Mouse (Mus musculus): ENCODE results near the gene Kncn.

Gene Kncn

DNA sequence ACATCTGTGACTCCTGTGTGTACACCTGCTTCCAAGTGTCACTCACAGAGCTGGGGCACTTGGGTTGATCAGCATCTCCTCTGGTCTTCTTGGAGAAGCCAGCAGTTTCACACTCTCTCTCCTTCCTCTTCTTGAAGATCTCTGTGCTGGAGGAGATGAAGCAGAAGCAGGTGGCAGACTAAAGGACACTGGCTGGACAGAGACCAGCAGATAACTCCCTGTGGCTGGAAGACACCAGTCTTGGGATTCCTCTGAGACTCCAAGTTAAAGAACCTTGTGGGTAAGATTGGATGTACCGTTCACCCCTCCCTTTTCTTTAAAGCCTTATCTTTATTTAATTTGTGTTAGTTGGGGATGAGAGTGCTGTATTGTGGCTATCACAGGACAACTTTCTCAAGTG, 36.1 kb upstream of the Kncn start:
- H3K36me3 ChIP-seq (ENCODE audit: insufficient read depth, low read length), result peaks cover 50% of the 10 kb centered on the region
- no peaks in the 10 kb centered on the region for H3K4me1 ChIP-seq (replicated peaks; ENCODE audit: low read depth, low read length)
- no peaks in the 10 kb centered on the region for H3K9me3 ChIP-seq (ENCODE audit: low read length)
- H3K4me3 ChIP-seq (replicated peaks; ENCODE audit: low read length), result no peak overlapping the region
- no peak for TF ChIP-seq NANOG (IDR thresholded peaks at IDR 0.05; ENCODE audit: borderline replicate concordance, low read length)
- TF ChIP-seq CTCF (conservative IDR thresholded peaks at IDR 0.05; ENCODE audit: low read length), result no peak
- no peak for TF ChIP-seq POU5F1 (IDR thresholded peaks at IDR 0.05; ENCODE audit: borderline replicate concordance, low read length)
- H3K27me3 ChIP-seq (ENCODE audit: insufficient read depth, low read length), result no peaks in the 10 kb centered on the region

DNA sequence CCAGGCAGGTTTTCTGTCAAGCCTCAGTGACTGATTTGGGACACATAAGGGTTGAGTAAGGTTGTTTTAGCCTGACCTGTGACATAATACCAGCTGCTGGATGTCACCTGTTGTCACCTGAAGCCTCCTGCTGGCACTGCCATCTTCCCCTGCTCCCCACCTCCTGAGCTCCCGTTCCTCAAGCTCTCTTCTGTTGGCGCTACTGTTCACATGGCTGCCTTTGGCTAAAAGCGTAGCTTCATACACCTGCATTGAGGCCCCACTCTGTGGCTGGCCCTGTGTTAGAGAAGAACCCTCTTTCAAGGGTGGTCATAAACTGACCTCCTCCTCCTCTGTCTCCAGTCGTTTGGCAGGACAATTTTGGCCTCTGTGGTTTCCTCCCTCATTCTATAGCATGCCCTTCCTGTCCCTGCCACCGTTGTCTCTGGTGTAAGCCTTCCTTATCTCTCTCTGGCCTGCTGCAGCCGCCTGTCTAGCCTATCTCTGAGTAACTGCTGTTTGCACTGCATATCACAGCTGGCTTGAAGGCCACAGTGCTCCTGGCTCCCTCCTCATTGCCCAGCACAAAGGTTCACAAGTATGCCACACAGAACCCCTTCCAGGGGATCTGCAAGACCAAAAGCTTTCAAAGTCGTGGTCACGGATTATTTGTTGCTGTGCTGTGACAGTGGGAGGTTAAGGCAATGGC, 35.1 kb upstream of the Kncn start:
- H3K4me3 ChIP-seq (replicated peaks; ENCODE audit: low read length), result no peak overlapping the region
- no peaks in the 10 kb centered on the region for H3K4me1 ChIP-seq (replicated peaks; ENCODE audit: low read depth, low read length)
- no peak for TF ChIP-seq POU5F1 (IDR thresholded peaks at IDR 0.05; ENCODE audit: borderline replicate concordance, low read length)
- TF ChIP-seq NANOG (IDR thresholded peaks at IDR 0.05; ENCODE audit: borderline replicate concordance, low read length), result no peak
- TF ChIP-seq CTCF (conservative IDR thresholded peaks at IDR 0.05; ENCODE audit: low read length), result no peak
- H3K36me3 ChIP-seq (ENCODE audit: insufficient read depth, low read length), result peaks cover 53% of the 10 kb centered on the region
- H3K9me3 ChIP-seq (ENCODE audit: low read length), result no peaks in the 10 kb centered on the region
- H3K27me3 ChIP-seq (ENCODE audit: insufficient read depth, low read length), result no peaks in the 10 kb centered on the region

DNA sequence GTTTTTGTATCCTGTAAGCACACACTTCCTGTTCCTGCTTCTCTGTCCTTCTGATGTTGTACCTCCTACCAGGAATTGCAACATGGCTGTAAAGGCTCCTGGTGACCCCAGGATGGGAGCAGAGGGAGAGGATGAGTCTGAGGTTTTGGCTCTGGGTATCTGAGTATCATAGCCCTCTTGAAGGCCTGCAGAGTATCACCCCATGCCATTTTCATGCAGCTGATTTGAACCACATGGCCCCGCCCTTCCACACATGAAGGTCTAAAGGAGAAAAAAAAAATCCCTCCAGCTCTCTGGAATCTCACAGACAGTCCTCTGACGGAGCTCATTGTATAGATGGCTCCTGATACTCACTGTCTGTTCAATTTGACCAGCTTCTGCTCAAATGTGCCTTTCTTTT, 34.1 kb upstream of the Kncn start:
- Histone ChIP-seq H3K4me1 (replicated peaks; ENCODE audit: low read depth, low read length) (no peaks in the 10 kb centered on the region), H3K4me3 (replicated peaks; ENCODE audit: low read length) (no peak overlapping the region), H3K9me3 (ENCODE audit: low read length) (no peaks in the 10 kb centered on the region), H3K36me3 (ENCODE audit: insufficient read depth, low read length) (peaks cover 62% of the 10 kb centered on the region), H3K27me3 (ENCODE audit: insufficient read depth, low read length) (no peaks in the 10 kb centered on the region)
- no peak for TF ChIP-seq POU5F1 (IDR thresholded peaks at IDR 0.05; ENCODE audit: borderline replicate concordance, low read length)
- no peak for TF ChIP-seq NANOG (IDR thresholded peaks at IDR 0.05; ENCODE audit: borderline replicate concordance, low read length)

DNA sequence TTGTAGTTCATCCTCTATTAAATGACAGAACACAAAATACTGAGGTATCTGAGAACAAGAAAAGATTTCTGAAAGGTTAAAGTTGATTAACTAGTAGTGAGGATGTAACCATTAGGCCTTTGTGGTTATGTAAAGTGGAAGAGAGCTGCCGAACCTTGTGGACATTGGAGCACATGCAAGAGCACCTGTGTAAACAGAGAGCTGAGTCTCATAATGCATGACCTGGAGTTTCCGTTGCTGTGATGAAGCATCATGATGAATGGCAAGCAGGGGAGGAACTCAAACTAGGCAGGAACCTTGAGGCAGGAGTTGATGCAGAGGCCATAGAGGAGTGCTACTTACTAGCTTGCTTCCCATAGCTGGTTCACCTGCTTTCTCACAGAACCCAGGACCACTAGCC, 33.6 kb upstream of the Kncn start:
- Histone ChIP-seq H3K9me3 (ENCODE audit: low read length) (no peaks in the 10 kb centered on the region), H3K4me1 (replicated peaks; ENCODE audit: low read depth, low read length) (no peaks in the 10 kb centered on the region), H3K4me3 (replicated peaks; ENCODE audit: low read length) (no peak overlapping the region), H3K36me3 (ENCODE audit: insufficient read depth, low read length) (peaks cover 63% of the 10 kb centered on the region), H3K27me3 (ENCODE audit: insufficient read depth, low read length) (no peaks in the 10 kb centered on the region)
- no peak for TF ChIP-seq NANOG (IDR thresholded peaks at IDR 0.05; ENCODE audit: borderline replicate concordance, low read length)
- TF ChIP-seq POU5F1 (IDR thresholded peaks at IDR 0.05; ENCODE audit: borderline replicate concordance, low read length), result no peak
- no peak for TF ChIP-seq CTCF (conservative IDR thresholded peaks at IDR 0.05; ENCODE audit: low read length)

DNA sequence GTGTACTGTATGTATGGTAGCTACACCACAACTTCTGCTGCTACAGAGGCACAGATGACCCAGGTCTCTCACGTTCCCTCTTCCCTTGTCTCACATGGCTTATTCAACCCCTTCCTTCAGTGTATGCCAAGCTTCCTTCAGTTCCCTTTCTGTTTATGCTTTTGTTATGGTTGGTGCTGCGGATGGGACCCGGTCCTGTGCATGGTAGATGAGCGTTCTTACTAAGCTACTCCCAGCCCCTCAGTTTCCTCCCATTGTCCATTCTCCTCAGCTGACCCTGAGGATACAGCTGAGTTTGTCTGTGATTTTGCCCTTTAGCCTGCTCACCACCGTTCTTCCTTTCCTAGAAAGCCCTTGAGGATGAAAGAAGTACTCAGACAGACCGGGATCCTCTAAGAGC, 32.6 kb upstream of the Kncn start:
- Histone ChIP-seq H3K4me3 (replicated peaks; ENCODE audit: low read length) (no peak overlapping the region), H3K4me1 (replicated peaks; ENCODE audit: low read depth, low read length) (no peaks in the 10 kb centered on the region), H3K36me3 (ENCODE audit: insufficient read depth, low read length) (peaks cover 68% of the 10 kb centered on the region), H3K9me3 (ENCODE audit: low read length) (no peaks in the 10 kb centered on the region), H3K27me3 (ENCODE audit: insufficient read depth, low read length) (no peaks in the 10 kb centered on the region)
- no peak for TF ChIP-seq CTCF (conservative IDR thresholded peaks at IDR 0.05; ENCODE audit: low read length)
- no peak for TF ChIP-seq POU5F1 (IDR thresholded peaks at IDR 0.05; ENCODE audit: borderline replicate concordance, low read length)
- no peak for TF ChIP-seq NANOG (IDR thresholded peaks at IDR 0.05; ENCODE audit: borderline replicate concordance, low read length)

DNA sequence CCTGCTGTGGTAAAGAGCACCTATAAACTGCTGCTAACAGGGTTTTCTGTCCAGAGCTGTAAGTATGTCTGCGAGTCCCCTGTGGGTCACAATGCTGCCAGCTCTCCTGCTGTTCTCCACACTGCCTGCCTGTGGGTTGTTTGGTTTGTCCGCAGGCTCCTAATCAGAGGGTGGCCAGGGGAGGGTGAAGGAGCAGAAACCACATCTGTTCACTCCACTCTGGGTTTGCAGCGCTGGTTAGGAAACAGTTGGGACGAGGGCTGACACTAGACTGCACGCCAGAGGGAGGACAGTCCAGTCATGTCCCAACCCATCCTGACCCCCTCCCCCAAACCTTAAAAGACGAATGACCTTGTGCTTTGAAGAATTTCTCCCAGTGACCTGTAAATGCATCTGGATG, 29.1 kb upstream of the Kncn start:
- TF ChIP-seq CTCF (conservative IDR thresholded peaks at IDR 0.05; ENCODE audit: low read length) (no peak), NANOG (IDR thresholded peaks at IDR 0.05; ENCODE audit: borderline replicate concordance, low read length) (no peak), POU5F1 (IDR thresholded peaks at IDR 0.05; ENCODE audit: borderline replicate concordance, low read length) (no peak)
- Histone ChIP-seq H3K4me3 (replicated peaks; ENCODE audit: low read length) (no peak overlapping the region), H3K9me3 (ENCODE audit: low read length) (no peaks in the 10 kb centered on the region), H3K4me1 (replicated peaks; ENCODE audit: low read depth, low read length) (no peaks in the 10 kb centered on the region), H3K27me3 (ENCODE audit: insufficient read depth, low read length) (no peaks in the 10 kb centered on the region), H3K36me3 (ENCODE audit: insufficient read depth, low read length) (peaks cover 72% of the 10 kb centered on the region)

DNA sequence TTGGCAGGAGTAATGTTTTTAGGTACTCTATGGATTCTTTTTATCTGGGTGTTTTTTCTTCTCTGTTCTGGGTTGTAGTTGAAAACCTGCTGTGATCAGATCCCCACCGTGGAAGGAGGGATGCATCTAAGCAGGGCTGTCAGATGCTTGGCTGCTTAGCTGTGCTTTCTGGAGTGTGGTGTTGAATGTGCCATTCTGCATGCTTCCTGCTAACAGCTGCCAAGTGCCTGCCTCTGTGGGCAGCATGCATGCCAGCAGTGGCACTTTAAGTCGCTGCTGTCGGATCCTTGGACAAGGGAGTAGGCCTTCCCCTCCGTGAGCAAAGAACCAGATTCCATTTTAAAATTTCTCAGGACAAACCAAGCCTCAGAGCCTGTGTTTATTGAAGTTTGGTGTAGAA, 28.6 kb upstream of the Kncn start:
- no peaks in the 10 kb centered on the region for H3K4me1 ChIP-seq (replicated peaks; ENCODE audit: low read depth, low read length)
- TF ChIP-seq POU5F1 (IDR thresholded peaks at IDR 0.05; ENCODE audit: borderline replicate concordance, low read length) (no peak), NANOG (IDR thresholded peaks at IDR 0.05; ENCODE audit: borderline replicate concordance, low read length) (no peak), CTCF (conservative IDR thresholded peaks at IDR 0.05; ENCODE audit: low read length) (no peak)

DNA sequence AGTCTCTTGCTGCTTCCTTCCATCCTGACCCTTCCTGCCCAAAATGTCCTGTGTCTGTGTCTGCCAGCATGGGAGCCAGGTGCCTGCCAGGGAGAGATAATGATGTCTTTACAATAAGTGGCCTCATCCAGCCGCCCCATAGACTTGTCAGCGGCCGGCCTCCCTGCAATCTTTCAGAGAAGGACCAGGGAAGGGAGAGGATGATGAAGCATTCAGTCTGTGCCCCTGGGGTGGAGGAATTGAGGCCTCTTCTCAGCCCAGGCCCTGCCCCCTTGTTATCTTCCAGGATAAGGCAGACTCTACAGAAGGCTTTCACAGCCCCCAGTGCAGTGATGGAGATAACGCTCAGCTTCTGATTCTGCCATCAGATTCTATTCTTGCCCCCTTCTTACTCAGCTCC, 27.9 kb upstream of the Kncn start:
- no peaks in the 10 kb centered on the region for H3K4me1 ChIP-seq (replicated peaks; ENCODE audit: low read depth, low read length)
- H3K9me3 ChIP-seq (ENCODE audit: low read length), result no peaks in the 10 kb centered on the region
- H3K36me3 ChIP-seq (ENCODE audit: insufficient read depth, low read length), result peaks cover 72% of the 10 kb centered on the region
- no peak for TF ChIP-seq POU5F1 (IDR thresholded peaks at IDR 0.05; ENCODE audit: borderline replicate concordance, low read length)
- no peak for TF ChIP-seq CTCF (conservative IDR thresholded peaks at IDR 0.05; ENCODE audit: low read length)
- no peak for TF ChIP-seq NANOG (IDR thresholded peaks at IDR 0.05; ENCODE audit: borderline replicate concordance, low read length)
- no peak overlapping the region for H3K4me3 ChIP-seq (replicated peaks; ENCODE audit: low read length)
- H3K27me3 ChIP-seq (ENCODE audit: insufficient read depth, low read length), result no peaks in the 10 kb centered on the region

More for the DNA sequence above, 28.6 kb upstream of the Kncn start:
- peaks cover 72% of the 10 kb centered on the region for H3K36me3 ChIP-seq (ENCODE audit: insufficient read depth, low read length)
- H3K9me3 ChIP-seq (ENCODE audit: low read length), result no peaks in the 10 kb centered on the region
- H3K27me3 ChIP-seq (ENCODE audit: insufficient read depth, low read length), result no peaks in the 10 kb centered on the region
- no peak overlapping the region for H3K4me3 ChIP-seq (replicated peaks; ENCODE audit: low read length)

DNA sequence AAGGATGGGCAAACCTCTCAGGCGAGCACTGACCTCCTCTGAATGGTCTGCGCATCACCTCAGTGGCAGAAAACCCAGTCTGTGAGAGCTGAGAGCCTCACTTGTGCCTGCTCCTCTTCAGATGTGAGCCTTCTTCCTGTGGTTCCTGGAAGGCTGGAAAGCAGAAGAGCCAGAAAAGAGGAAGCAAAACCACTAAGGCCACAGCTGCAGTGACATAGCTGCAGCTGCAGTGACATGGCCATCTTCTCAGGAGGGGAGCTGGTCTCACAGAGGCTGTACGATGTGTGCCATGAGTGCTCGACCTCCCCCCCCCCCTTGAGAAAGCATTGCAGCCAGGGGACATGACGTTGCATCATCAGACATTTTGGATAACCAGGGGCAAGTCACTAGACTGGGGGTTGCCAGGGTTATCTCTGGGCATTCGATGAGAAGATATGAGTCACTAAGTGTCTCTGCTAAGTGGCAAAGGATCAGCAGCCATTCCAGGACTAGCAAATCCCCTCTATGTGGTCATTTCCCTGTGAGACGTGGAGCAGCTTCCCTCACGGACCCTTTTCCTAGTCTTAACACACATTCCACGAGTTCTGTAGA, 26.8 kb upstream of the Kncn start:
- H3K4me3 ChIP-seq (replicated peaks; ENCODE audit: low read length), result no peak overlapping the region
- no peaks in the 10 kb centered on the region for H3K27me3 ChIP-seq (ENCODE audit: insufficient read depth, low read length)
- TF ChIP-seq CTCF (conservative IDR thresholded peaks at IDR 0.05; ENCODE audit: low read length) (no peak), NANOG (IDR thresholded peaks at IDR 0.05; ENCODE audit: borderline replicate concordance, low read length) (no peak), POU5F1 (IDR thresholded peaks at IDR 0.05; ENCODE audit: borderline replicate concordance, low read length) (no peak)
- no peaks in the 10 kb centered on the region for H3K4me1 ChIP-seq (replicated peaks; ENCODE audit: low read depth, low read length)
- no peaks in the 10 kb centered on the region for H3K9me3 ChIP-seq (ENCODE audit: low read length)
- H3K36me3 ChIP-seq (ENCODE audit: insufficient read depth, low read length), result peaks cover 71% of the 10 kb centered on the region
